Mouse (Mus musculus) testis, adult 2 months (tissue): ENCODE data around the gene Stpg3.

Experiments used
- CTCF ChIP-seq: fragments of 200-500 bp; IDR thresholded peaks from 2 replicates; pipeline ENCODE4 v1.5.1; 2012; ENCODE audit warnings: low read depth, mild to moderate bottlenecking, inconsistent platforms, low read length, moderate library complexity; ENCODE audit not compliant: control insufficient read depth, insufficient read depth, insufficient replicate concordance
- POLR2A ChIP-seq: fragments of 200-500 bp; IDR thresholded peaks from 2 replicates; pipeline ENCODE4 v1.6.1; 2012; ENCODE audit warnings: low read depth, mild to moderate bottlenecking, inconsistent platforms, low read length, moderate library complexity; ENCODE audit not compliant: control insufficient read depth

- TF ChIP-seq CTCF (no peak), POLR2A (no peak)
Measured at GRCm38 (mm10) chr2:25238106-25238505, 23.7 kb upstream of the Stpg3 start.
